Mouse (Mus musculus): ENCODE data around the gene Fut8.
"Not testable (repeated sequence)": the region's sequence is repeated elsewhere in the genome, so short reads cannot be mapped to it uniquely, and the experiment has no call there.

Gene Fut8

DNA sequence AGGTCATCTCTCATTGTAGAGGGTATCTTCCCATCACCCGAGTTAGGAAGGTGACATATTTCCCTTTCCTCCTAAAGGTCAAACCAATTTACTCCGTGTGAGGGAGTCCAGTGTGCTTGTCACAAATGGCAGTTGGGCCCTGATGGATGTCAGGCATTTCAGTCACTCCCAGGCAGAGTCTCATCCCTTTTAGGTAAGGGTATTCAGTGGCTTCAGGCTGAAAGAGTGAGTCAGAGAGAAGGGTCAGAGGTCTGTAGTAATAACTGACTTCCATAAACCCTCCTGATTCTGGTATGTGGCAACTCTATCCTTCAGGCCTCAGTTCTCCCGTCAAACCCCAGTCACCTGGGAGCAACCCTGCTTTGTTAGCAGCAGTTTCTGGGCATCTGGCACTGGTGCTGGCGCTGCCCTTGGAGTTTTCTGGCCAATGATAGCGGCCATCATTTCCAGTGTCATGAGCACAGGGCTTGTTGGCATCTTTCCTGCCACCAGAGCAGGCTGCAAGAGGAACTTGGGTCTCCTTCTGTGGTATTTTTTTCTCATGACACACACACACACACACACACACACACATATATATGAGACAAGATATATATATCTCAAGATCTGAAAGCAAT is 262.6 kb downstream of the Fut8 start:
- no peak for DNase-seq (ENCODE audit: low spot score in 2 of 2)

- no peak for DNase-seq (ENCODE audit: low spot score in 2 of 2)
Measured at GRCm38 (mm10) chr12:77501466-77502240, 263.7 kb downstream of the Fut8 start.

GRCm38 (mm10) chr12:77502243-77502642 is 264.3 kb downstream of the Fut8 start:
- DNase-seq (ENCODE audit: low spot score in 2 of 2): no peak

- DNase-seq (ENCODE audit: low spot score in 2 of 2): no peak
Measured at GRCm38 (mm10) chr12:77505431-77505830, 267.5 kb downstream of the Fut8 start.

- DNase-seq (ENCODE audit: low spot score in 2 of 2): no peak
Measured at GRCm38 (mm10) chr12:77507770-77508169, 269.8 kb downstream of the Fut8 start.

DNA sequence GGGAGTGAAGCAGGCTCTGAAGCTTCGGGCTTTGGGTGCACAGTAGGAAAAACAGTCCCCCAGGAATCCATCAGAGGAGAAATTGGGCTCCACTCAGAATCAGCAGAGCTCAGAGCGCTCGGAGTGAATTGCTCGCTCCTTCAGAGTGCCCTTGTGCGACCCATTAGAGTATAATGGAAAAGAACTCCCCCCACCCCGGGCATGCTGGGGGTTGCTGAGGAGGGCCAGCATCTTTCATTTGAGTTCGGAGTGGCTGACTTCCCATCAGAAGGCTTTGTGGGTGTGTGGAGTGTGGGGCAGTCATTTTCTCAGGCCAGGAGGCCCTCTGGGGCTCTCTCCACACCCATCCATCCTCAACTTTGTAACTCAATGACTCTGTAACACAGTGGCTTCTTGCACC is 272.8 kb downstream of the Fut8 start:
- no peak for DNase-seq (ENCODE audit: low spot score in 2 of 2)

DNA sequence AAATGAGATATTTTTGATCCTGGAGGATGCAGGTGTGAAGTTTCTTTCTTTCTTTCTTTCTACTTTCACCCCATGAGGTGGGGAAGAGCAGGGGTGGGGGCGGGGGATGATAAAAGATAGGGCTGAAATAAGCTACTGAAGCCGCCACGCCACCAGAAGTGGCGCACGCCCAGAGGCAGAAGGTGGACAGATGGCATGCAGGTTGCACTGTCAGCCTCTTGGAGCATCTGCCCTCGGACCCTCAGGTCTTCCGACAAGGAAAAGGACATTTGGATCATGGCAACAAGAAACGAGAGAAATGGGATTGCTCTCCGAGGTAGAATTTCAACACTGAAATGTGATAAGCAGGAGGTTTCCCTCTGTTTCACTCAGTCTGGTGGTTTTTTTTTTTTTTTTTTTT is 273.3 kb downstream of the Fut8 start:
- no peak for DNase-seq (ENCODE audit: low spot score in 2 of 2)

GRCm38 (mm10) chr12:77511631-77512030 is 273.7 kb downstream of the Fut8 start:
- DNase-seq (ENCODE audit: low spot score in 2 of 2): no peak

GRCm38 (mm10) chr12:77516805-77517204 is 278.9 kb downstream of the Fut8 start:
- no peak for DNase-seq (ENCODE audit: low spot score in 2 of 2)

DNA sequence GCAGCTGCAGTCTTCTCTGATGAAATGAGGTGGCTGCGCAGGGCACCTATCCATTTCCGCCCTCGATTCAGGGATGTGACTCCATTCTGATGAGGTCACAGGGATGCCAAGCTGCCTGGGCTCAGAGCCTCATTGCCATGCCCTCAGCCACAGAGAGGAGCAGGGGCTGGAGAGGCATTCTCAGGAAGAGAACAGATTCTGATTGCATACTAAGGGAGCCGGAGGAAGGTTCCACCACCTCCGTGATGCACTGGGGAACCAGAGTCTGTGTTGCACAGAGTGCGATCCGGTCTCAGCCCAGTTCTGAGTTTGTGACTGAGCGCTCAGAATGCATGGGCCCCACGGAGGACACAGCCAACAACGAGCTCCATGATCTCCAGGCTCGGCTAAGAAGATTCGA is 279.8 kb downstream of the Fut8 start:
- no peak for DNase-seq (ENCODE audit: low spot score in 2 of 2)

- no peak for DNase-seq (ENCODE audit: low spot score in 2 of 2)
Measured at GRCm38 (mm10) chr12:77519534-77520102, 281.7 kb downstream of the Fut8 start.

DNA sequence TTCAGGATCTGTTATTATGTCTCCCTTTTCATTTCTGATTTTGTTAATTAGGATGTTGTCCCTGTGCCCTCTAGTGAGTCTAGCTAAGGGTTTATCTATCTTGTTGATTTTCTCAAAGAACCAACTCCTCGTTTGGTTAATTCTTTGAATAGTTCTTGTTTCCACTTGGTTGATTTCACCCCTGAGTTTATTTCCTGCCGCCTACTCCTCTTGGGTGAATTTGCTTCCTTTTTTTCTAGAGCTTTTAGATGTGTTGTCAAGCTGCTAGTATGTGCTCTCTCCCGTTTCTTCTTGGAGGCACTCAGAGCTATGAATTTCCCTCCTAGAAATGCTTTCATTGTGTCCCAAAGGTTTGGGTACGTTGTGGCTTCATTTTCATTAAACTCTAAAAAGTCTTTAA is 286.1 kb downstream of the Fut8 start:
- not testable (repeated sequence) for DNase-seq (ENCODE audit: low spot score in 2 of 2)

Measured in urinary bladder, adult 18-20 months (tissue).